Mouse (Mus musculus) lung, postnatal 25 days (tissue): Measurements from ENCODE around the gene 1500011B03Rik.

ENCODE experiments used
- DNase-seq: peaks from one replicate; pipeline ENCODE4 v3.0.0; 2022; ENCODE audit warnings: low spot score

The 1500011B03Rik gene

GRCm38 (mm10) chr5:114809181-114809756 is 14.0 kb downstream of the 1500011B03Rik start:
- no peak for DNase-seq

- DNase-seq, result no peak
Measured at GRCm38 (mm10) chr5:114808385-114808784, 14.9 kb downstream of the 1500011B03Rik start.

- no peak for DNase-seq
Measured at GRCm38 (mm10) chr5:114807893-114808292, 15.4 kb downstream of the 1500011B03Rik start.

- no peak for DNase-seq
Measured at GRCm38 (mm10) chr5:114807468-114807867, 15.8 kb downstream of the 1500011B03Rik start.

GRCm38 (mm10) chr5:114807063-114807462 is 16.2 kb downstream of the 1500011B03Rik start:
- no peak for DNase-seq

GRCm38 (mm10) chr5:114806636-114807035 is 16.6 kb downstream of the 1500011B03Rik start:
- DNase-seq, result no peak

- DNase-seq, result peak; percentile 63
Measured at GRCm38 (mm10) chr5:114805436-114806350, 17.6 kb downstream of the 1500011B03Rik start.

GRCm38 (mm10) chr5:114804958-114805357 is 18.3 kb downstream of the 1500011B03Rik start:
- DNase-seq, result peak; percentile 65

GRCm38 (mm10) chr5:114804335-114804734 is 18.9 kb downstream of the 1500011B03Rik start:
- DNase-seq, result no peak

- no peak for DNase-seq
Measured at GRCm38 (mm10) chr5:114803231-114803630, 20.0 kb downstream of the 1500011B03Rik start.

- DNase-seq, result no peak
Measured at GRCm38 (mm10) chr5:114801841-114802240, 21.4 kb downstream of the 1500011B03Rik start.

GRCm38 (mm10) chr5:114801049-114801448 is 22.2 kb downstream of the 1500011B03Rik start:
- no peak for DNase-seq

- no peak for DNase-seq
Measured at GRCm38 (mm10) chr5:114799848-114800247, 23.4 kb downstream of the 1500011B03Rik start.

GRCm38 (mm10) chr5:114797253-114797652 is 26.0 kb downstream of the 1500011B03Rik start:
- DNase-seq, result no peak

- DNase-seq, result no peak
Measured at GRCm38 (mm10) chr5:114796299-114797012, 26.8 kb downstream of the 1500011B03Rik start.

- no peak for DNase-seq
Measured at GRCm38 (mm10) chr5:114795653-114796052, 27.6 kb downstream of the 1500011B03Rik start.

GRCm38 (mm10) chr5:114795231-114795630 is 28.0 kb downstream of the 1500011B03Rik start:
- no peak for DNase-seq

GRCm38 (mm10) chr5:114794609-114795008 is 28.7 kb downstream of the 1500011B03Rik start:
- DNase-seq, result peak; percentile 68

- DNase-seq, result peak; percentile 92
Measured at GRCm38 (mm10) chr5:114793317-114793716, 30.0 kb downstream of the 1500011B03Rik start.

GRCm38 (mm10) chr5:114785196-114785595 is 38.1 kb downstream of the 1500011B03Rik start:
- DNase-seq, result no peak

- DNase-seq, result peak; percentile 85
Measured at GRCm38 (mm10) chr5:114784622-114785165, 38.6 kb downstream of the 1500011B03Rik start.
